Mouse (Mus musculus): ENCODE measurements around the gene Vps9d1. TPM values are rescaled to one million over a fixed set of nuclear protein-coding genes. Genes with fewer than 3 reads are reported as not detected.
A peak's percentile ranks its signal among the peaks of the same experiment; 100 is the strongest.
"Not testable (repeated sequence)": the region's sequence is repeated elsewhere in the genome, so short reads cannot be mapped to it uniquely, and the experiment has no call there.

Vps9d1 gene
- polyA plus RNA-seq, 1 experiment from 2014 or later, result 25.9 TPM

DNA sequence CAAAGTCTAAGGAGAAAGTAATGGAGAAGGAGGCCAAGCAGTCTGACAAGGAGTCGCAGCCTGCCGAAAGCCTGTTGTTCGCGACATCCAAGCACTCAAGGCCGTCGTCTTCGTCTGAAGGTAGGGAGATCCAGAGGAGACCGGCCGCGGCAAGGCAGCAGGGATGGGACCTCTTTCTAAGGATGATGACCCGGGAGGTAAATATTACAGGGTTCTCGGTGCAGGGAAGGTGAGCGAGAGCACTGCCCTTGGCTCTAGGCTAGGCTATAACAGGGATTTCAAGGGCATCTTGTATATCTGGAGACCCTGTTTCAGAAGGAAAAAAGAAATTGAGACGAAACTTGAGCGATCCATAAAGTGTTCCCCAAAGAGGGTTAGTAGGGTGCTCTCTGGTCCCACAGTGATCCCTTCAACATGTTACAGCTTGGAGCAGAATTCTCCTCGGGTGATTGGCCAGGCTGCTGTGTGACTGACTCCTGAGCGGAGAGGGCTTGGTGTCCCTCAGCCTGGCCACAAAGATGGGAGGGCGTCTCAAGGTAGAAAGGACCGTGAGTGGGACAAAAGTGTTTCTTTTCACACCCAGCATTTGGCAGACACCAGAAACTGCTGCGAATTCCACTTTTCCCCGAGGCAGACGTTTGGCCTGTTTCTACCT, 40.9 kb downstream of the Vps9d1 start:
- WGBS, result 6% methylated on average over 22 of the region's 22 CpGs
- H3K9me3 ChIP-seq (ENCODE audit: control insufficient read depth, low read length), result no peaks in the 10 kb centered on the region
- peak overlapping the region; percentile 93 for H3K9ac ChIP-seq (ENCODE audit: low read depth, low read length)
- peaks cover 14% of the 10 kb centered on the region for H3K36me3 ChIP-seq (ENCODE audit: control insufficient read depth, insufficient read depth, low read length)
- no peaks in the 10 kb centered on the region for H3K27me3 ChIP-seq (ENCODE audit: control insufficient read depth, insufficient read depth, low read length)
- peak; percentile 35; the same call in 1 of the 2 replicates for ATAC-seq (ENCODE audit: low FRiP score, low TSS enrichment)
- H3K4me3 ChIP-seq (ENCODE audit: low read length), result peak overlapping the region; percentile 95
- H3K4me1 ChIP-seq (ENCODE audit: control insufficient read depth, insufficient read depth, low read length), result peaks cover 14% of the 10 kb centered on the region
- H3K4me2 ChIP-seq (replicated peaks; ENCODE audit: low read depth, low read length), result peak overlapping the region; percentile 80
- H3K27ac ChIP-seq (ENCODE audit: low read depth, low read length), result no peak overlapping the region; the same call in 1 of the 2 replicates

DNA sequence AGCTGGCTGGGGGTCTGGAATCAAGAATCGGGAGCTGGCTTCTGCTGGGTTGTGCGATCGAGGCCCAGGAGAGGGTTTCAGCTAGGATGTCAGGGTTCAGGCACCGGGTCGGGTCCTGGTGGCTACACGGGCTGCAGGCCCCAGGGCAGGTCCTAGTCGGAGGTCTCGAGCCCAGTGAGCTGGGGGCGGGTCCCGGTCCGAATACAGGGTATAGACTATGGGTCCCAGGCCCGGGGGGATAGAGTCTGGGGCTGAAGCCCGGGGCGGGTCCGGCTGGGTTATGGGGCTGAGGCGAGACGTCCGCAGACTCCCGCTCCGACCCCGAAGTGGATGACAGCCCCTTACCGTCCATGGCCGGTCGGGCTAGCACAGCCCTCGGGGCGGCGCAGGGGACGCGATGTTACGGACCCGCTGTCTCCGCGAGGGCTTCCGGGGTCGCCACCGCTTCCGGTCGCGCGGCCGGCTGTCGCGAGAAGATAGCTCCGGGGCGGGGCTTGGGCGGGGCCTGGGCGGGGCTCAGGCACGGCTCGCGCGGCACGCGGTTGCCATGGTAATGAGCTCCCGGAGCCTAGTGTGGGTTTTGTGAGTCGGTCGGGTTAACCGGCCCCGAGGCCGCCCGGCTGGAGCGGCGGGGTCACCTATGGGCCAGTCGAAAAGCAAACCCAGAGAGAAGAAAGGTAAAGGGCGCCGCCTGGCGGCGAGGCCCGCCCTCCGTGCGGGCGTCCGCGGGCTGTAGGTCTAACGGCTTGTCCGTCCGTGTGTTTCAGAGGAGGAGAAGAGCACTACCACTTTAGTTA, 41.6 kb downstream of the Vps9d1 start, which contains the start of the genes Chmp1a and Spata33:
Gene Chmp1a (minus strand): TSS at position 443 of the 797 bp plus-strand sequence.
Gene Spata33 (plus strand): TSS at position 512 of the 797 bp plus-strand sequence.
- peaks cover 14% of the 10 kb centered on the region for H3K4me1 ChIP-seq (ENCODE audit: control insufficient read depth, insufficient read depth, low read length)
- peak within 1 kb of the TSS; percentile 32; the same call in 1 of the 2 replicates for H3K27ac ChIP-seq (ENCODE audit: low read depth, low read length)
- H3K4me3 ChIP-seq (ENCODE audit: low read length), result peak within 1 kb of the TSS; percentile 95
- WGBS, result 2% methylated on average over 67 of the region's 76 CpGs
- ATAC-seq (ENCODE audit: low FRiP score, low TSS enrichment), result peak; percentile 97
- peak within 1 kb of the TSS; percentile 93 for H3K9ac ChIP-seq (ENCODE audit: low read depth, low read length)
- H3K9me3 ChIP-seq (ENCODE audit: control insufficient read depth, low read length), result no peaks in the 10 kb centered on the region
- no peaks in the 10 kb centered on the region for H3K27me3 ChIP-seq (ENCODE audit: control insufficient read depth, insufficient read depth, low read length)
- H3K4me2 ChIP-seq (replicated peaks; ENCODE audit: low read depth, low read length), result peak within 1 kb of the TSS; percentile 89
- H3K36me3 ChIP-seq (ENCODE audit: control insufficient read depth, insufficient read depth, low read length), result peaks cover 21% of the 10 kb centered on the region

DNA sequence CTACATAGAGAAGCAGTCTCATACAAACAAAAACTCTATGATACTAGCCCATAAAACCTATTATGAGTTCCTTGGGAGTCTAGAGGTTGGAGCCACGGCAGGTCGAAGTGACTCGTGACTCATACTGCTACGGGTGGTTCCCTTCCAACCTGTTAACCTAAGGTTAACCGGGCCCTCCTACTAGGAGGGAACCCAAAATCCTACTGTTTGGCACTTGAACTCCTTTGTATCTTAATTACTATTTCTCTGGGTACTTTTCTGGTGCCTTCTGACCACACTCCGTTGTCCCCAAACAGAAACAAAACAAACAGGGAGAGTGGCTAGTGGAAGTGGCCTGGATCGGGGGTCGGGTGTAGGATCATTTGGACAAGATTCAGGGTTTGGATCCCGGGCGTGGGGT, 42.3 kb downstream of the Vps9d1 start:
- no peaks in the 10 kb centered on the region for H3K27me3 ChIP-seq (ENCODE audit: control insufficient read depth, insufficient read depth, low read length)
- peak overlapping the region; percentile 89 for H3K4me2 ChIP-seq (replicated peaks; ENCODE audit: low read depth, low read length)
- H3K27ac ChIP-seq (ENCODE audit: low read depth, low read length), result 0 out of 2 replicates have a peak overlapping the region, but pooled peaks have one; percentile 32
- peak overlapping the region; percentile 93 for H3K9ac ChIP-seq (ENCODE audit: low read depth, low read length)
- H3K4me1 ChIP-seq (ENCODE audit: control insufficient read depth, insufficient read depth, low read length), result peaks cover 14% of the 10 kb centered on the region
- peak overlapping the region; percentile 95 for H3K4me3 ChIP-seq (ENCODE audit: low read length)
- ATAC-seq (ENCODE audit: low FRiP score, low TSS enrichment), result no peak
- no peaks in the 10 kb centered on the region for H3K9me3 ChIP-seq (ENCODE audit: control insufficient read depth, low read length)
- H3K36me3 ChIP-seq (ENCODE audit: control insufficient read depth, insufficient read depth, low read length), result peaks cover 27% of the 10 kb centered on the region
- WGBS, result 44% methylated on average over 10 of the region's 10 CpGs

DNA sequence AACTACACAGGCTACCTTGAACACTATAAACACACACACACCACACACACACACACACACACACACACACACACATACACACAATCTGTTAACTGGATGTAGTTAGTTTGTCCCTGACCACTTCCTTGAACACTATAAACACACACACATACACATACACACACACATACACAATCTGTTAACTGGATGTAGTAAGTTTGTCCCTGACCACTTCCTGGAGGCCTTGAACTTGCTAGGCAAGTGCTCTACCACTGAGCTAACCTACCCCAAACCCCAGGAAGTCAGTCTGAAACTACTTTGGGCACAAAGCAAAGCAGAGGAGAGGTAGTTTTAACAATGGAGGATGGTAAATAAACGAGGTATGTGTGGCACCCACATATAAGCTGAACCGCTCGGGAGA, 50.6 kb downstream of the Vps9d1 start:
- Histone ChIP-seq H3K4me1 (ENCODE audit: control insufficient read depth, insufficient read depth, low read length) (no peaks in the 10 kb centered on the region), H3K4me3 (ENCODE audit: low read length) (no peak overlapping the region), H3K9ac (ENCODE audit: low read depth, low read length) (no peak overlapping the region), H3K36me3 (ENCODE audit: control insufficient read depth, insufficient read depth, low read length) (peaks cover 37% of the 10 kb centered on the region), H3K27ac (ENCODE audit: low read depth, low read length) (no peak overlapping the region), H3K27me3 (ENCODE audit: control insufficient read depth, insufficient read depth, low read length) (no peaks in the 10 kb centered on the region), H3K9me3 (ENCODE audit: control insufficient read depth, low read length) (no peaks in the 10 kb centered on the region), H3K4me2 (replicated peaks; ENCODE audit: low read depth, low read length) (no peak overlapping the region)
- ATAC-seq (ENCODE audit: low FRiP score, low TSS enrichment), result no peak
- WGBS, result 85% methylated on average over 3 of the region's 3 CpGs

DNA sequence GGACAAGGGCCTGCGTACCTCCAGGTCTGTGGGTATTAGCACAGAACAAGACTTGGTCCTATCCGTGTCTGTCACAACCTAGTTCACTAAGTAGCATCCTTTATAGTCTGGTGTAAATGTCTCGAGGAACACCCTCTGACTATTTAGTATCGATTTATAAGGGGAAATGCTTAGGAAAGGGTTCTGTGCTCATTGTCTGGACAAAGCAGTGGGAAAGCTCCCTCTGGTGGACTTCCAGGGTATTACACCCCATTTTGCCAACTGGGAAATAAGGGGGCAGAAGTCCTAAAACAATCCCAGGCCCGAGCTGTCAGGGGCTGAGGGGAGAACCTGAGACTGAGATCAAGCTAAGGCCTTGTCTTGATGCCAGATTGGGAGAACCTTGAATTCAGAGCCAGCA, 51.9 kb downstream of the Vps9d1 start:
- H3K27me3 ChIP-seq (ENCODE audit: control insufficient read depth, insufficient read depth, low read length), result no peaks in the 10 kb centered on the region
- WGBS, result 23% methylated on average over 5 of the region's 5 CpGs
- ATAC-seq (ENCODE audit: low FRiP score, low TSS enrichment), result peak; percentile 26; the same call in 1 of the 2 replicates
- H3K36me3 ChIP-seq (ENCODE audit: control insufficient read depth, insufficient read depth, low read length), result peaks cover 24% of the 10 kb centered on the region
- no peaks in the 10 kb centered on the region for H3K9me3 ChIP-seq (ENCODE audit: control insufficient read depth, low read length)
- H3K4me3 ChIP-seq (ENCODE audit: low read length), result no peak overlapping the region
- H3K4me2 ChIP-seq (replicated peaks; ENCODE audit: low read depth, low read length), result no peak overlapping the region
- no peaks in the 10 kb centered on the region for H3K4me1 ChIP-seq (ENCODE audit: control insufficient read depth, insufficient read depth, low read length)
- H3K27ac ChIP-seq (ENCODE audit: low read depth, low read length), result no peak overlapping the region
- no peak overlapping the region for H3K9ac ChIP-seq (ENCODE audit: low read depth, low read length)

DNA sequence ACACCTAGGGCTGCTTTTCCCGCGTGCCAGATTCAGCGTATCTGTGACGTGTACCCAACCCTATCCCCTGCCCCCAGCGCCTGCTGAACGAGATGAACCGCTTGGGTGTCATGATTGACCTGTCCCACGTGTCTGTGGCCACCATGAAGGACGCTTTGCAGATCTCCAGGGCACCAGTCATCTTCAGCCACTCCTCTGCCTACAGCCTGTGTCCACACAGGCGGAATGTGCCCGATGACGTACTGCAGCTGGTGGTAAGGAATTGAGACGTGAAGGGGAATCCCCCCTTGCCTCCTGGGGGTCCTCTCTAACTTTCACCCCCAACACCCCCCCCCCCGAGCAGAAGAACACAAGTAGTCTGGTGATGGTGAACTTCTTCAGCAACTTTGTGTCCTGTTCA, 54.3 kb downstream of the Vps9d1 start:
- H3K4me2 ChIP-seq (replicated peaks; ENCODE audit: low read depth, low read length), result no peak overlapping the region
- WGBS, result 61% methylated on average over 14 of the region's 14 CpGs
- no peak for ATAC-seq (ENCODE audit: low FRiP score, low TSS enrichment)
- no peaks in the 10 kb centered on the region for H3K4me1 ChIP-seq (ENCODE audit: control insufficient read depth, insufficient read depth, low read length)
- no peaks in the 10 kb centered on the region for H3K27me3 ChIP-seq (ENCODE audit: control insufficient read depth, insufficient read depth, low read length)
- H3K4me3 ChIP-seq (ENCODE audit: low read length), result no peak overlapping the region
- H3K9ac ChIP-seq (ENCODE audit: low read depth, low read length), result no peak overlapping the region
- H3K9me3 ChIP-seq (ENCODE audit: control insufficient read depth, low read length), result no peaks in the 10 kb centered on the region
- peaks cover 6% of the 10 kb centered on the region; the same call in 1 of the 2 replicates for H3K36me3 ChIP-seq (ENCODE audit: control insufficient read depth, insufficient read depth, low read length)
- no peak overlapping the region for H3K27ac ChIP-seq (ENCODE audit: low read depth, low read length)

DNA sequence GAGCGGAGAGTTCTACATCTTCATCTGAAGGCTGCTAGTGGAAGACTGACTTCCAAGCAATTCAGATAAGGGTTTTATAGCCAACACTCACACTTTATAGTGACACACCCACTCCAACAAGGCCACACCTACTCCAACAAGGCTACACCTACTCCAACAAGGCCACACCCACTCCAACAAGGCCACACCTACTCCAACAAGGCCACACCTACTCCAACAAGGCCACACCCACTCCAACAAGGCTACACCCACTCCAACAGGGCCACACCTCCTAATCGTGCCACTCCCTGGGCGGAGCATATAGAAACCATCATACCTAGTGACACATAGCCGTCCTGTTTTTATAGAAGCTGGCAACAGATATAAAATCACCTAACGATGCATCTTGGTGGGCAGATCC, 57.1 kb downstream of the Vps9d1 start:
- WGBS, result 74% methylated on average over 5 of the region's 5 CpGs
- H3K27me3 ChIP-seq (ENCODE audit: control insufficient read depth, insufficient read depth, low read length); ATAC-seq (ENCODE audit: low FRiP score, low TSS enrichment); H3K4me3 ChIP-seq (ENCODE audit: low read length); H3K9me3 ChIP-seq (ENCODE audit: control insufficient read depth, low read length); H3K9ac ChIP-seq (ENCODE audit: low read depth, low read length); H3K4me2 ChIP-seq (replicated peaks; ENCODE audit: low read depth, low read length); H3K36me3 ChIP-seq (ENCODE audit: control insufficient read depth, insufficient read depth, low read length); H3K27ac ChIP-seq (ENCODE audit: low read depth, low read length); H3K4me1 ChIP-seq (ENCODE audit: control insufficient read depth, insufficient read depth, low read length): not testable (repeated sequence)

DNA sequence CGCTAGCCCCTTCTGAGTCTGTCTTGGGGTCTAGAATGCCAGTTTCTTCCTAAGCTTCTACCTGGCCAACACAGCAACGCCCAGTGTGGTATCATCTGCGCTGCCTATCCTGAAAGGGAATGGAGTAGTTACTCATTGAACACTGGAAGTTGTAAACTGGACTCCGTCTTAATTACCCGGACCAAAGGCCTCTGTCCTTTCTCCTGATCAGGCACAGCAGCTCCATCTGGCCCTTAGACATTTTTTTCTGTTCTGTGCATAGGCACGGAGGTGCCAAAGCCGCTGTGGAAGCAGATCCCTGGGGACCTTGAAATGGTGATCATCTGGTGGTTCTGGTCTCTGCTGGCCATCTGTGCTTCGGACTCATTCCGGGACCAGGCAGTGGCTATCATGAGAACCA, 60.4 kb downstream of the Vps9d1 start:
- Histone ChIP-seq H3K4me3 (ENCODE audit: low read length) (no peak overlapping the region), H3K9ac (ENCODE audit: low read depth, low read length) (no peak overlapping the region), H3K9me3 (ENCODE audit: control insufficient read depth, low read length) (no peaks in the 10 kb centered on the region), H3K4me2 (replicated peaks; ENCODE audit: low read depth, low read length) (no peak overlapping the region), H3K27me3 (ENCODE audit: control insufficient read depth, insufficient read depth, low read length) (no peaks in the 10 kb centered on the region), H3K4me1 (ENCODE audit: control insufficient read depth, insufficient read depth, low read length) (no peaks in the 10 kb centered on the region), H3K27ac (ENCODE audit: low read depth, low read length) (no peak overlapping the region), H3K36me3 (ENCODE audit: control insufficient read depth, insufficient read depth, low read length) (no peaks in the 10 kb centered on the region)
- ATAC-seq (ENCODE audit: low FRiP score, low TSS enrichment), result no peak
- WGBS, result 87% methylated on average over 9 of the region's 9 CpGs

All from kidney, embryonic 14.5 days (tissue).